Mouse (Mus musculus): ENCODE measurements at regions not wholly inside any gene's neighbourhood (a gene's known extent, or its start where the extent isn't known, plus 50 kb on each side); places are given as distances from the start of the nearest gene placed in this dataset.

- TF ChIP-seq POLR2A (IDR thresholded peaks at IDR 0.05; ENCODE audit: low read depth, low read length) (no peak), CTCF (conservative IDR thresholded peaks at IDR 0.05; ENCODE audit: insufficient read depth, insufficient read length, low read depth, low read length) (no peak)
Observed at GRCm38 (mm10) chr8:83798881-83799606, 57.9 kb upstream of the Adgre5 start.
